Comparison of ENCODE assay signal across 8 mouse cellular contexts in genomic region chr4:94601395-94601794, GRCm38 (mm10). TPM values are rescaled to one million over a fixed set of nuclear protein-coding genes. Genes with fewer than 3 reads are reported as not detected.
DNase-seq lines count a peak whose midpoint lies in the region; ATAC-seq lines count a peak whose summit lies in the region.

No protein-coding gene starts in this region.

- no peak for DNase-seq in liver, embryonic 11.5 days (ENCODE audit: low spot score)
- no peak for DNase-seq in liver
- peak; percentile 13 for DNase-seq in T-cell, adult 2 months (ENCODE audit: low spot score)
- no peak for DNase-seq in hindbrain, embryonic 10.5 days (ENCODE audit: low spot score)
- no peak for DNase-seq in midbrain, embryonic 14.5 days
- no peak for DNase-seq in frontal cortex, adult 2 months (ENCODE audit: extremely low spot score in 1 of 2, low spot score in 1 of 2)
- no peak for DNase-seq in urinary bladder, adult 18-20 months (ENCODE audit: low spot score in 2 of 2)
- no peak for DNase-seq in testis, postnatal 14 days (ENCODE audit: low spot score)

- H3K9ac ChIP-seq in liver, embryonic 11.5 days (ENCODE audit: low read depth, low read length) = no peak overlapping the region
- no peak overlapping the region for H3K9ac ChIP-seq in midbrain, embryonic 14.5 days (replicated peaks; ENCODE audit: low read length)

- ATAC-seq in liver, embryonic 11.5 days (replicated peaks; ENCODE audit: low FRiP score) = no peak
- no peak for ATAC-seq in midbrain, embryonic 14.5 days (ENCODE audit: low FRiP score, low TSS enrichment)

- H3K4me1 ChIP-seq in liver, embryonic 11.5 days (replicated peaks; ENCODE audit: control insufficient read depth, insufficient read depth, low read length) = peaks cover 5% of the 10 kb centered on the region; the same call in 1 of the 2 replicates
- H3K4me1 ChIP-seq in hindbrain, embryonic 10.5 days (replicated peaks) = peaks cover 20% of the 10 kb centered on the region
- H3K4me1 ChIP-seq in midbrain, embryonic 14.5 days (ENCODE audit: control insufficient read depth, insufficient read depth, low read length) = peaks cover 13% of the 10 kb centered on the region

- no peaks in the 10 kb centered on the region for H3K9me3 ChIP-seq in liver, embryonic 11.5 days (ENCODE audit: control insufficient read depth, low read length)
- H3K9me3 ChIP-seq in hindbrain, embryonic 10.5 days = no peaks in the 10 kb centered on the region
- H3K9me3 ChIP-seq in midbrain, embryonic 14.5 days (ENCODE audit: control insufficient read depth, low read length) = no peaks in the 10 kb centered on the region

- no peak overlapping the region for H3K27ac ChIP-seq in liver, embryonic 11.5 days (ENCODE audit: low read depth, low read length)
- H3K27ac ChIP-seq in hindbrain, embryonic 10.5 days = no peak overlapping the region
- H3K27ac ChIP-seq in midbrain, embryonic 14.5 days (replicated peaks; ENCODE audit: low read depth, low read length) = no peak overlapping the region

- H3K4me2 ChIP-seq in liver, embryonic 11.5 days = peak overlapping the region; percentile 83
- peak overlapping the region; percentile 84 for H3K4me2 ChIP-seq in midbrain, embryonic 14.5 days (ENCODE audit: low read length)

- H3K36me3 ChIP-seq in liver, embryonic 11.5 days (ENCODE audit: control insufficient read depth, insufficient read depth, low read length) = no peaks in the 10 kb centered on the region
- peaks cover 2% of the 10 kb centered on the region; the same call in 1 of the 2 replicates for H3K36me3 ChIP-seq in hindbrain, embryonic 10.5 days
- H3K36me3 ChIP-seq in midbrain, embryonic 14.5 days (ENCODE audit: control insufficient read depth, insufficient read depth, low read length) = no peaks in the 10 kb centered on the region

- whole genome bisulfite sequencing in liver, embryonic 11.5 days = 83% methylated on average over 4 of the region's 4 CpGs
- WGBS in hindbrain, embryonic 10.5 days = 90% methylated on average over 4 of the region's 4 CpGs
- WGBS in midbrain, embryonic 14.5 days = 90% methylated on average over 4 of the region's 4 CpGs

- H3K4me3 ChIP-seq in liver, embryonic 11.5 days (ENCODE audit: low read depth, low read length) = peak overlapping the region; percentile 73
- peak overlapping the region; percentile 95; the same call in 1 of the 2 replicates for H3K4me3 ChIP-seq in hindbrain, embryonic 10.5 days
- peak overlapping the region; percentile 95 for H3K4me3 ChIP-seq in midbrain, embryonic 14.5 days (replicated peaks; ENCODE audit: low read depth, low read length)

- H3K27me3 ChIP-seq in liver, embryonic 11.5 days (replicated peaks; ENCODE audit: control insufficient read depth, insufficient read depth, low read length) = no peaks in the 10 kb centered on the region
- H3K27me3 ChIP-seq in hindbrain, embryonic 10.5 days (ENCODE audit: insufficient read depth, poor library complexity, severe bottlenecking) = no peaks in the 10 kb centered on the region
- H3K27me3 ChIP-seq in midbrain, embryonic 14.5 days (ENCODE audit: control insufficient read depth, insufficient read depth, low read length) = no peaks in the 10 kb centered on the region

RNA-seq across cellular contexts. Expression of gene Plaa, which starts 1.6 kb away (rescaled TPM):
- 77.1 and 81.1 TPM in 2 replicates for polyA plus RNA-seq in liver, embryonic 11.5 days (2014; fragmentation: Nextera tagmentation; extraction: Ambion mirVana)
- polyA plus RNA-seq in hindbrain, embryonic 10.5 days (2016; fragmentation: Nextera tagmentation; extraction: Ambion mirVana) = 70.1 and 89.9 TPM in 2 replicates
- polyA plus RNA-seq in midbrain, embryonic 14.5 days (2014; fragmentation: Nextera tagmentation; extraction: Ambion mirVana) = 62.7 and 79.5 TPM in 2 replicates
- polyA plus RNA-seq in frontal cortex, adult 2 months (2012; rRNA removed) = 32.4 and 36.4 TPM in 2 replicates

RNA-seq across cellular contexts. Expression of gene Ift74, which starts 12.9 kb away (rescaled TPM):
- polyA plus RNA-seq in liver, embryonic 11.5 days (2014; fragmentation: Nextera tagmentation; extraction: Ambion mirVana) = 14.8 and 15.0 TPM in 2 replicates
- 36.7 and 53.1 TPM in 2 replicates for polyA plus RNA-seq in hindbrain, embryonic 10.5 days (2016; fragmentation: Nextera tagmentation; extraction: Ambion mirVana)
- 27.8 and 32.2 TPM in 2 replicates for polyA plus RNA-seq in midbrain, embryonic 14.5 days (2014; fragmentation: Nextera tagmentation; extraction: Ambion mirVana)
- polyA plus RNA-seq in frontal cortex, adult 2 months (2012; rRNA removed) = 14.2 and 15.2 TPM in 2 replicates

RNA-seq across cellular contexts. Expression of gene Caap1, which starts 44.8 kb away (rescaled TPM):
- polyA plus RNA-seq in liver, embryonic 11.5 days (2014; fragmentation: Nextera tagmentation; extraction: Ambion mirVana) = 24.2 TPM in 2 replicates
- polyA plus RNA-seq in hindbrain, embryonic 10.5 days (2016; fragmentation: Nextera tagmentation; extraction: Ambion mirVana) = 25.7 and 26.5 TPM in 2 replicates
- 22.8 and 24.1 TPM in 2 replicates for polyA plus RNA-seq in midbrain, embryonic 14.5 days (2014; fragmentation: Nextera tagmentation; extraction: Ambion mirVana)
- polyA plus RNA-seq in frontal cortex, adult 2 months (2012; rRNA removed) = 9.5 and 10.5 TPM in 2 replicates

RNA-seq across cellular contexts. Expression of gene Gm10306, which starts 45.0 kb away (rescaled TPM):
- not detected in 2 replicates for polyA plus RNA-seq in liver, embryonic 11.5 days (2014; fragmentation: Nextera tagmentation; extraction: Ambion mirVana)
- polyA plus RNA-seq in hindbrain, embryonic 10.5 days (2016; fragmentation: Nextera tagmentation; extraction: Ambion mirVana) = not detected in 2 replicates
- 0.63 TPM in 1 of 2 replicates, not detected in the other for polyA plus RNA-seq in midbrain, embryonic 14.5 days (2014; fragmentation: Nextera tagmentation; extraction: Ambion mirVana)
- 0.28 TPM in 1 of 2 replicates, not detected in the other for polyA plus RNA-seq in frontal cortex, adult 2 months (2012; rRNA removed)

RNA-seq across cellular contexts. Expression of gene Lrrc19, which starts 48.5 kb away (rescaled TPM):
- 0.13 and 0.30 TPM in 2 replicates for polyA plus RNA-seq in liver, embryonic 11.5 days (2014; fragmentation: Nextera tagmentation; extraction: Ambion mirVana)
- polyA plus RNA-seq in hindbrain, embryonic 10.5 days (2016; fragmentation: Nextera tagmentation; extraction: Ambion mirVana) = 0.92 and 1.0 TPM in 2 replicates
- polyA plus RNA-seq in midbrain, embryonic 14.5 days (2014; fragmentation: Nextera tagmentation; extraction: Ambion mirVana) = 0.29 and 0.45 TPM in 2 replicates
- polyA plus RNA-seq in frontal cortex, adult 2 months (2012; rRNA removed) = not detected in 2 replicates
